Mouse (Mus musculus): ENCODE measurements around the gene 6430531B16Rik.

DNA sequence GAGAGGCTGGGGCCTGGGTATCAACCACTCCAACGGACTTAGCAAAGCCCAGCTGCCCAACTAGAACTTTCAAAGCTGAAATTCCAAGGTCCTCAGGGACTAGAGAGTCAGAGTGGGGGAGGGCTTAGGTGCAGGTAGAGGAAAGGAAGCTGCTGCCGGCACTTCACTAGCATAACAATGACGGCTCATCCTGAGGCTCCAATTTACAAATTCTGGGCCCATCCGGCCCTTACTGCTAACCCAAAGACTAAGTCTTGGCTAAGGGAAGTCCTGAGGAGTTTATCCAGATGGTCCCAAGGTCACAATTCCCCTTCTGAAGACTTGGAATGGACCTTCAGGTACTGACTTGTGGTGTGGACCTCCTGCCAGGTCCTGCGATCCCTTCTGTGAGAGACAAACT lies 33.0 kb downstream of the 6430531B16Rik start:
- TF ChIP-seq CTCF (IDR thresholded peaks at IDR 0.05; ENCODE audit: low read depth) (no peak), EP300 (IDR thresholded peaks at IDR 0.05; ENCODE audit: low read depth) (no peak)
